Mouse (Mus musculus): ENCODE measurements at regions not wholly inside any gene's neighbourhood (a gene's known extent, or its start where the extent isn't known, plus 50 kb on each side); places are given as distances from the start of the nearest gene placed in this dataset.

DNA sequence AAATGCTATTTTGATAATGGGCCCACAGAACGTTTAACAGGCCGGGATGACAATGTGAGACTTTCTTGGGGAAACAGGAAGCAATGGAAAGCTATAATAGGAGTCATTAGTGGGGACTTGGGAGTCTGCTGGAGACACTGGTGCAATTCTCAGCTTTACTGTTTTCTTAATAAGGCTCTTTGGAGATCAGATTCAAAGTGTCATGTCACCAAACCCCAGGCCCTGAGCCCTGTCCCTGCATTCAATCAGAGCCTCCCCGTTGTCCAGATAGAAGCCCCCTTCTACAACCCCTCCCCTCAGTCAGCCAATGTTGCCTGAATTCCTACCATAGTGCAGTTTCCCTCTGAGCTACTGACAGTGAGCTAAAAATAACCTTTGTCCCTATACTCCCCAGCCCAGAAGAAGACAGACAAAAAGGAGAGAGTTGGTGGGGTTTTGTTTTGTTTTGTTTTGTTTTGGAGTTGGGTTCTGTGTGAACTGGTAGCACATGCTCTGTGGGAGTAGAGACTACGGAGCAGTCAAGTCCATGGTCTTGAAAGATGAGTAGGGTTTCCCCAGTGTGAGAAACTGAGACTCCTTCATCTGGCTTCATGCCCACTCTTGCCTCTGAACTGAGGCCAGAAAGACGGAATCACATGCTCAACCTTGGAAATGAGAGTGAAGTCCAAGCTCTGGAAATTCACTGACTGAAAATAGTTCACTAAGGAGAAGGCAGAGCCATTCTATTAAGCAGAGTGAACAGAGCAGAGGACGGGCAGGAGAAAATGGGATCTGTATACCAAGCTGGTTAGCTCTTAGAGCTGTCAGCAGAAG is 267.3 kb downstream of the Gm826 start:
- Histone ChIP-seq H3K4me1 (ENCODE audit: control insufficient read depth in 1 of 2, insufficient read depth in 2 of 2, low read length in 2 of 2) (no peaks in the 10 kb centered on the region), H3K27me3 (ENCODE audit: control insufficient read depth in 1 of 2, insufficient read depth in 2 of 2, low read length in 2 of 2) (no peaks in the 10 kb centered on the region), H3K79me2 (ENCODE audit: control insufficient read depth, insufficient read depth, low read length, poor library complexity) (no peaks in the 10 kb centered on the region), H3K4me3 (ENCODE audit: control insufficient read depth in 1 of 2, insufficient read depth in 1 of 2, low read depth in 2 of 2, low read length in 2 of 2) (no peak overlapping the region), H3K36me3 (ENCODE audit: control insufficient read depth in 1 of 2, insufficient read depth in 2 of 2, low read length in 2 of 2) (no peaks in the 10 kb centered on the region), H3K9me3 (replicated peaks; ENCODE audit: insufficient read depth, low read length) (no peaks in the 10 kb centered on the region), H3K27ac (ENCODE audit: control insufficient read depth, low read depth, low read length) (no peak overlapping the region), H3K9ac (ENCODE audit: control insufficient read depth, low read depth, low read length, poor library complexity, severe bottlenecking) (no peak overlapping the region)
- TF ChIP-seq SMC3 (IDR thresholded peaks at IDR 0.05; ENCODE audit: low read depth, low read length) = no peak
- no peak for DNase-seq (ENCODE audit: low read depth, low spot score)

DNA sequence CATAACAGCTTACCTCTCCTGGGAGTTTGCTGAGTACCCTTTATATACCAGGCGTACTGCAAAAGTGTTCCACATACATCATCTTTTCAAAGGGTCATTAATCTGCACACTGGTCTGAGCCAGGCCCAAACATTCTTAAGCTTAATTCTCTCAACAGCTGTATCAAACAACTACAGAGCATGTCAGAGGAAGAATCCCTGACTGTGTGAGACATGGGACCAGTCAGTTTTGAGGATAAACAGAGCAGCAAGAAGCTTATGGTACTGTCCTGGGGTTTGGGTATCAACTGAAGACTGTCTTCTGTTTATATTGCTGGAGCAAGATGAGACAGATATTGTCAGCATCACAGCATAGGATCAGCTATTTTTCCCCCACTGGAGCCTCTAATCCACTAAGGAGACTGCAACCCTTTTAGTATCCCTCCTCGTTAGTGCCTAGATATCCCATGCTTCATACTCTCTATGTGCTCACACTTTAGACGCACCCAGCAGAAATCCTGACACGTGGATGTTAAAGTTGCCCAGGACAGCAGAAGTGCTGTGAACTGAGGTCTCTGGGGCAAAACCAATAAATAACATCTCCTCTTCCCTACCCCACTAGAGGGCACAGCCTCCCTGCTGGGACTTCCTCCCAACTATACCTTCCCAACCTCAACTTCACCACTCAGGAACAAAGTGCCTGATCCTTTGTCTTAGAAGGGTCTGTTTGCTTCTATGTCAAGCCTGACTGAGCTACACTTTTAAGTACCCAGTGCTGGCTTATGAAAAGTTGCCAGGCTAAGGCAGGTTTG is 271.6 kb downstream of the Gm826 start:
- H3K4me3 ChIP-seq (ENCODE audit: control insufficient read depth in 1 of 2, insufficient read depth in 1 of 2, low read depth in 2 of 2, low read length in 2 of 2) = no peak overlapping the region
- H3K79me2 ChIP-seq (ENCODE audit: control insufficient read depth, insufficient read depth, low read length, poor library complexity) = no peaks in the 10 kb centered on the region
- no peaks in the 10 kb centered on the region for H3K9me3 ChIP-seq (replicated peaks; ENCODE audit: insufficient read depth, low read length)
- no peak for DNase-seq (ENCODE audit: low read depth, low spot score)
- no peak for TF ChIP-seq TAL1 (IDR thresholded peaks at IDR 0.05; ENCODE audit: low read length)
- TF ChIP-seq NRF1 (IDR thresholded peaks at IDR 0.05; ENCODE audit: insufficient read depth, low read depth, low read length, poor library complexity, severe bottlenecking) = no peak
- TF ChIP-seq ZMIZ1 (IDR thresholded peaks at IDR 0.05; ENCODE audit: low read depth, low read length) = no peak
- TF ChIP-seq E2F4 (IDR thresholded peaks at IDR 0.05; ENCODE audit: borderline replicate concordance, low read depth, low read length) = no peak
- no peak for TF ChIP-seq TBP (IDR thresholded peaks at IDR 0.05; ENCODE audit: low read depth, low read length)
- TF ChIP-seq POLR2AphosphoS5 (IDR thresholded peaks at IDR 0.05; ENCODE audit: borderline replicate concordance, low read depth, low read length) = no peak
- no peak for TF ChIP-seq MXI1 (IDR thresholded peaks at IDR 0.05; ENCODE audit: low read depth, low read length)
- no peak for TF ChIP-seq HCFC1 (IDR thresholded peaks at IDR 0.05; ENCODE audit: low read depth, low read length)
- no peak for TF ChIP-seq GABPA (IDR thresholded peaks at IDR 0.05; ENCODE audit: low read depth, low read length)
- TF ChIP-seq MEF2A (IDR thresholded peaks at IDR 0.05; ENCODE audit: extremely low read depth, insufficient replicate concordance, low read depth, low read length, poor library complexity, severe bottlenecking) = no peak
- no peak for TF ChIP-seq NELFE (IDR thresholded peaks at IDR 0.05; ENCODE audit: low read depth, low read length)
- TF ChIP-seq ZC3H11A (IDR thresholded peaks at IDR 0.05; ENCODE audit: low read depth, low read length) = no peak
- TF ChIP-seq SMC3 (IDR thresholded peaks at IDR 0.05; ENCODE audit: low read depth, low read length) = no peak
- no peak for TF ChIP-seq MYB (IDR thresholded peaks at IDR 0.05; ENCODE audit: low read depth, low read length)
- no peak for TF ChIP-seq KAT2A (conservative IDR thresholded peaks at IDR 0.05; ENCODE audit: low read depth, low read length)
- TF ChIP-seq CHD1 (IDR thresholded peaks at IDR 0.05; ENCODE audit: low read depth, low read length) = no peak
- TF ChIP-seq UBTF (IDR thresholded peaks at IDR 0.05; ENCODE audit: borderline replicate concordance, insufficient read depth, low read depth, low read length) = no peak
- TF ChIP-seq CHD2 (IDR thresholded peaks at IDR 0.05; ENCODE audit: low read length) = no peak
- TF ChIP-seq JUND (IDR thresholded peaks at IDR 0.05; ENCODE audit: low read depth, low read length) = no peak
- no peaks in the 10 kb centered on the region for H3K27me3 ChIP-seq (ENCODE audit: control insufficient read depth in 1 of 2, insufficient read depth in 2 of 2, low read length in 2 of 2)
- H3K4me1 ChIP-seq (ENCODE audit: control insufficient read depth in 1 of 2, insufficient read depth in 2 of 2, low read length in 2 of 2) = no peaks in the 10 kb centered on the region
- no peaks in the 10 kb centered on the region for H3K36me3 ChIP-seq (ENCODE audit: control insufficient read depth in 1 of 2, insufficient read depth in 2 of 2, low read length in 2 of 2)
- no peak overlapping the region for H3K9ac ChIP-seq (ENCODE audit: control insufficient read depth, low read depth, low read length, poor library complexity, severe bottlenecking)
- no peak overlapping the region for H3K27ac ChIP-seq (ENCODE audit: control insufficient read depth, low read depth, low read length)

Measured in MEL (cell line).